Mouse (Mus musculus): ENCODE data around the gene Loxl1.

The Loxl1 gene

GRCm38 (mm10) chr9:58248746-58249413, 64.1 kb downstream of the Loxl1 start:
- DNase-seq, result no peak

GRCm38 (mm10) chr9:58247064-58247759, 65.8 kb downstream of the Loxl1 start:
- DNase-seq, result peak; percentile 74 to 81

- DNase-seq, result no peak
Measured at GRCm38 (mm10) chr9:58246083-58246591, 66.8 kb downstream of the Loxl1 start.

DNA sequence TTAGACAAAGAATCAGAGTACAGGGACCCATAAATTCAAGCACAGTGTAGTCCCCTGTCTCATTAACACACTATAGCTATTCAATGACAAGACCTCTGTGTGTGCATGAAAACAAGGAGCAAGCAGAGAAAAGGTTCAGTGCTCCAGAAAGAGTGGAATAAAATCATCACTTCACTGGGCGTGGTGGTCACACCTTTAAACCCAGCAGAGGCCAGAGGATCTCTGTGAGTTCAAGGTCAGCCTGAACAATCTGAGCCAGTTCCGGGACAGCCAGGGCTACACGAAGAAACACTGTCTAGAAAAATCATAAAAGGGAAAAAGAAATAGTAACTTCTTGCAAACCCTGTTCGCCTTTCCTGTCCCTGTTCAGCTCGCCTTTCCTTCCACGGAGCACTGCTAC, 69.3 kb downstream of the Loxl1 start:
- DNase-seq, result no peak

DNA sequence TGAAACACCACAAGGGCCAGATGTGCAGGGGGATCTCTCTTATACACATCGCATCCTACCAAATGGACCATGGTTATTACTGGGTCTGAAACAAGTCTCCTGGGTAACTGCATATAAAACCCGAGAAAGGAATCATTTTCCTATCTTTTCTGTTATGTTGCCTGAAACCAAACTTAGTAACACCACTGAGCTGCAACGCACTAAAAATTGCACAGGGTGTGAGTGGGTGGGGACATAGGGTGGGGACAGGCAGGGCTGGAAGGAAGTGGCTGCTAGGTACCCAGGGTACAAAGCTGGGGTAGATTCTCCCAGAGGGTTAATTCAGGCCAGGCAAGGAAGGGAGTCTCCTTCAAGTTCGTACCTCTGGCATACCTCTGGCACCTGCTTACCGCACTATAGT, 70.3 kb downstream of the Loxl1 start:
- no peak for DNase-seq

DNA sequence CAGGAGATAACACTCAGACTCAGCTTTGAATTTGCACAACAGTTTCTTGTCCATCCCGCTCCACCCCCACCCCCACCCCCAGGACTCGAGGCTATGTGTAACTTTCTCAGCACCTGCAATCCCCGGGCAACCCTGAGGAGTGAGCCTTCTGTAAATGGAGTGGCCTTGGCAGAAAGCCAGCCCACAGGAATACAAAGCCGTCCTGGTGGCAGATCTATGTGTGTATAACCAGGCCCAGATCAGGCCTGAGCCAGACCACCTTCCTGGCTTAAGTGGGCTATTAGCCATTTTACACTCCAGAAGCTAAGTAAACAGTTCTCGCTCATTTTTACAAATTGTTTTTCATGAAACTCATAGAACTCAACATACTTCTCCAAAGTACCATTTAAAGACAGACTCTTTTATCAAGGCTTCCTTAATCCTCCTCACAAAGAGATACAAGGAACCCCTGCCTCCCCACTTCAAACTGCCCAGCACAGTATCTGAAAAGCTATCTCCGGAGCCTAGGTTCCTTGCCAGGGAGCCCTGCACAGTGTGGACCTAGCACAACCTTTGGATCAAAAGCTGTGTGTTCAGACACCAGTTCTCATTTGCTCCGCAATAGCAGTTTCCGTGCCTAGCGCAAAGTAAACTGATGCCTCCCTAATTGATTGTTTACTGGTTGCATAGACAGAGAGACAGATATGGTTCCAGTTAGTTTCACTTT, 71.1 kb downstream of the Loxl1 start:
- peak; percentile 41 to 49 for DNase-seq
